Mouse (Mus musculus) adrenal gland, postnatal 10 days (tissue): ENCODE measurements around the gene Zfp580. TPM values are rescaled to one million over a fixed set of nuclear protein-coding genes. Genes with fewer than 3 reads are reported as not detected.
"Not testable (repeated sequence)": the region's sequence is repeated elsewhere in the genome, so short reads cannot be mapped to it uniquely, and the experiment has no call there.

Source experiments
- DNase-seq: peaks from one replicate; pipeline ENCODE4 v3.0.0; 2021; ENCODE audit warnings: mixed read lengths
- long read RNA-seq, 2 experiments: library from polyadenylated mRNA; stranded (forward); transcript quantifications; one replicate each; pipeline ENCODE4 v2.0.0; 2021
- total RNA-seq, 2 experiments: library from RNA; stranded (reverse); gene quantifications; 2 replicates each; pipeline ENCODE4 v1.2.3; 2021

Zfp580 gene
- 10 to 100 TPM; 11.4 to 13.1 TPM for total RNA-seq
- long read RNA-seq, experiment 1, transcript Zfp580-201 (2 exons, 1,096 nt): major isoform, 11 of 11 reads
- long read RNA-seq, experiment 1, partial matches to known transcripts: 0 of 11 reads
- long read RNA-seq, experiment 1, other reads (novel, unspliced or antisense): 0 of 11 reads
- long read RNA-seq, experiment 2, transcript Zfp580-201 (2 exons, 1,096 nt): major isoform, 7 of 10 reads
- long read RNA-seq, experiment 2, partial matches to known transcripts: 1 of 10 reads
- long read RNA-seq, experiment 2, other reads (novel, unspliced or antisense): 2 of 10 reads

DNA sequence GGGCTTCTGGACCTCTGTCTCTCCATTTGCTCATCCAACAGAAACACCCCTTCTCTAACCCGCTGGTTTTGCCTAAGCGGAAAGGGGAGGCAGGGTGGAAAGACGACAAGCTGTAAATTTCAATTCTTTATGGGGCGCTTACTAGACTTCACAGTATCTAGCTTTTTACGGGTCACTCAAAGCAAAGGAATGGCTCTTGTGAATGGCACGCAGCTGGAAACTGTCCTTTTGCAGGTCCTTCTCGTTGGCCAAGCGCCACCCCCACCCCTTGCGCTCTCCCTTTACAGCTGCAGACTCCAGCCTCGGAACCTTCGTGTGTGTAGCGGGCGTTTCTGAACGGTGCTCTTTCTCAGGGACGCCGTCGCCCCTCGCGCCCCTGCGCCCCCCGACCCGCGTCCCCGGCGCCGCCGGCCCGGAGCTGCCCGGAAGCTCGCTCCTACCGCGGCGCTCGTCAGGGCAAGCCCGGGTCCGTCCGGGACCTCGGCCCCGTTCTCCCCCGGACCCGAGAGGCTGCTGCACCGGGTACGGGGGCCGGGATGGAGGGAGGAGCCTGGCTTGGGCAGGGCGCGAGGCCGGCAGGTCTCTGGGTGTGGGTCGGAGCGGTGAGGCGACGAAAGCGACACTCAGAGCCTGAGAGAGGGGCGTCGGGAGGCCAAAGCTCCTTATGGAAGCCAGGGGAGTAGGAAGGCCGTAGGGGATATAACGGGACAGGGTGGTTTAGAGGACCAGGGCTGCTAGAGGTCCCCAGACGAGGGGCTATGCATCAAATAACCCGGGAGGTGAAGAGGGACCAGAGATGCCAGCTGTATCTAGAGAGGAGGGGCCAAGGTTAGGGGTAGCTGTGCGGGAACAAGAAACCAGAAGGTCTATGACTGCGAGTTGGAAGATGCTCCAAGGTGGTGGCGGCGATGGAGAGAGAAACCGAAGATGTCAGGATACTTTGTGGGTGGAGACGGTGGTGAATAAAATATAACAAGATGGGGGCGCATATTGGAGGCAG is at the start of gene Zfp580:
Zfp580 (plus strand) TSS at position 346 of the 1,000 bp plus-strand sequence.
- DNase-seq: peak; percentile 88

GRCm38 (mm10) chr7:5002876-5003275 is 48.5 kb upstream of the Zfp580 start:
- not testable (repeated sequence) for DNase-seq

- no peak for DNase-seq
Measured at GRCm38 (mm10) chr7:5008229-5008628, 43.1 kb upstream of the Zfp580 start.

DNA sequence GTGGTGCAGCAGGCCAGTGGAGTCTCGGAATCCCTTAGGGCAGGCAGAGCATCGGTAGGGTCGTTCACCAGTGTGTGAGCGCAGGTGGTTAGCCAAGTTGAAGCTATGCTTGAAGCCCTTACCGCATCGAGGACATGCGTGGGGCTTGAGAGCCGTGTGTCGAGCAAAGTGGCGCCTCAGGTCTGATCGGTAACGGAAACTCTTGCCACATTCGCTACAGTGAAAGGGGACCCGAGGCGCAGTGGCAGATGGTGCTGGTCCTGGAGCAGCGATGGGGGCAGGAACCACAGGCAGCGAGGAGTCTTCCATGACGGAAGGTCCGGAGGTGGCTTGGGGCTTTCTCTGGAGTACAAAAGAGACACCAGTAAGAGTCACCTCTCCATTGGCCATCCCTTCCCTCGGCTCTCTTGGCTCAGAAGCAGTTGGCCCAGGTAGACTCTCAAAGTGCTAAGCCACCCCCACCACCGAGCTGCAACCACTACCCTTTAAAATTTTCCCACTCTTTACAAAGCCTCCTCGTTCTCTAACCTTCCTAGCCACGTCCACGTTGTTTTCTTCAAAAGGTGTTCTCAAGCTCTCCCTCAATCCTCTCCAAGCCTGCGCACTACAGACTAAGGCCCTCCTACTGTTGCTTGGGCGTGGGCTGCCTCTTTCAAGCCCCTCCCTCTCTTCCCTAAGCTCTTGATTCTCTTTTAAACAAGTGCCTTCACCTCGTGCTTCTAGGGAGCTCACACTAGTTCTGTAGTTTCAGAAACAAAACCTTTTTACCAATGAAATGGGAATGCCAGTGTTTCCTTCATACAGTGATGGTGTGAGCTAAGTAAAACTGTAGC is 38.4 kb upstream of the Zfp580 start:
- DNase-seq: no peak

GRCm38 (mm10) chr7:5014251-5015117 is 36.9 kb upstream of the Zfp580 start, which contains the start of the genes Zfp524 and Fiz1:
Gene Zfp524, plus strand, starts transcription at chr7:5014415.
Gene Fiz1, minus strand, starts transcription at chr7:5014697.
- peak; percentile 98 for DNase-seq

DNA sequence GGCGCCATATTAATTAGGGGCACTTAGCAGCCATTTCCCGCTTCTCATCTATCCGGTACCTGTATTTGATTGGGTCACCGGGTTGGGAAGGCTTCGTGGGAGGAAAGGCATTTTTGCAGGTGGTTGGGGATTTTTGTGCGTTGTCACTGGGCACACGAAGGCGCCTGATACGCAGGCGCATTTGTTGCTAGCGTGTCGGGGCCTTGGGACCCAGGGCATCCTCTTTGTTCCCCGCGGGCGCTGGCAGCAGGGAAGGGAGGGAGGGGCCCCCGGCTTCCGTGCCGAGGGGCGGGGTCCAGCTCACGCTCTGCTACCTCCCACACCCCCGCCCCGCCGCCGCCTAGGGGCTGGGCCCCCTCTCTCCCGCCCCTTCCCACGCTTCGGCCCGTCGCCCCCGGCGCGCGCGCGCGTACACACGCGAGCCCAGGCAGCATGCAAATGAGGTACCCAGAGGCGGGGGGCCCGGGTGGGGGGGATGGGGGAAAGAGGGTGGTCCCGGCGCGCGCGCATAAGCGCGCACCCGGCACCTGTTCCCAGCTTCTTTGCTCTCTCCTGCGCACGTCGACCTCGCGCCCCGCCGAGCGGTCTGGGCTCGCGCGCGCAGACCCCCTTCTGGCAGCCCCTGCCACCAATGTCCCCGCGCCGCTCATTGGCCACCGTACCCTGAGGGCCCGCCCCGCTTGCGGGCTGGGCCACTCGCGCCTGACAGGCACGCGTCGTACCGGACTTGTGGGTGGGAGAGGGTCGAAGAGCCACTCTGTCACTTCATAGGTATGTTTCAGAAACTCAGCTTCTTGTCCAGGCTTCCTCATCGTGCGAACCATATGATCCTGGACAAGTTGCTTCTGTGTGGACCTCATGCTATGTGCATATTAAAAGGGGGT is 36.0 kb upstream of the Zfp580 start, which contains the start of gene Gm44973:
Gm44973 (plus strand) TSS at position 379 of the 884 bp plus-strand sequence.
- DNase-seq: peak; percentile 98

- DNase-seq: no peak
Measured at GRCm38 (mm10) chr7:5016057-5016456, 35.3 kb upstream of the Zfp580 start.

- DNase-seq: no peak
Measured at GRCm38 (mm10) chr7:5016920-5017319, 34.4 kb upstream of the Zfp580 start.

GRCm38 (mm10) chr7:5017352-5017751 is 34.0 kb upstream of the Zfp580 start:
- DNase-seq: no peak

DNA sequence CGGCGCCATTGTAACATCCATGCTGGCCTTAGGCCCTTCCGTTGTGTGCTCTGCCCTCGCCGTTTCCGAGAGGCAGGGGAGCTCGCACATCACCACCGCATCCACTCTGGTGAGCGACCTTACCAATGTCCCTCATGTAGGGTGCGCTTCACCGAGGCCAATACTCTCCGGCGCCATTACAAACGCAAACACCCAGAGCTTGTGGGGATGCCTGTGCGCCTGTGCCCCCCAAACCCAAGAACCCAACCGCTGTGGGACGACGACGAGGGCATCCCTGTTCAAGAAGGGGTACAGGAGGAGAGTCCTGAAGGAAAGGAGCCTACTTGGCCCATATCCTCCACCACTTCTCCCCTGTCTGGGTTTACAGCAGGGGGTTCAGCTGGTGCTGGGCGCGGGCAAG is 33.4 kb upstream of the Zfp580 start:
- no peak for DNase-seq

- peak; percentile 35 for DNase-seq
Measured at GRCm38 (mm10) chr7:5019576-5019975, 31.8 kb upstream of the Zfp580 start.

DNA sequence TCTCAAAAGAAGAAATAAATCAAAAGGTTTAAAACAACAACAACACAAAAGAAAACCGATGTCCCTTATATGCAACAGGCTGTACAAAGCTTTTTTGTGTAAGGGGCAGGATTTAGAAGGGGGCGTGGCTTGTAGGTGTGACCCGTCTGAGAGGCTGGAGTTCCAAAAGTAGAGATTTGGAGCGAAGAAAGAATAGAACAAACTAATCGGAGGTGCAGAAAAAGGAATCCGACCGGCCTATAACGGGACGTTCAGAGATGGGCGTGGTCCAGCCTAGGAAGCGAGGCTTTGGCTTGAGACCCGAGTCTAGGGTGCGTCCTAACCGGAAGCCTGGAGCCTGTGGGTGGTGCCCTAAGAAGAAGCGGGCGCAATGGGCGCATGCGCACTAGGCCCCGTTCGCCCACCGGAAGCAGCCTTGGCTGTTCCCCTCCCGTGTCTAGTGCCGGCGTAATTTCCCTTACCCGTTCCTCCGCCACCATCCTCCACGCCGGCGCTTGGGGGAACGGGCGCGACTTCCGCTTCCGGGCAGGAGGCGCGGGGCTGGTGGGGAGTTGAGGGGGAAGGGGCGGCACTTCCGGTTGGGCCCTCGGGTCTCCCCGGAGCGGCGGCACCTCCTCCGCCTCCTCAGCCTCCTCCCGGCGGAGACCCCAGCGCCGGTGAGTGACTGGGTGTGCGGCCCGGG is 31.2 kb upstream of the Zfp580 start, which contains the start of the genes Zfp865 and Ccdc106:
Zfp865 (plus strand) TSS at position 377 of the 682 bp plus-strand sequence.
Ccdc106 (plus strand) TSS at position 554 of the 682 bp plus-strand sequence.
- peak; percentile 99 for DNase-seq

GRCm38 (mm10) chr7:5020685-5021084 is 30.7 kb upstream of the Zfp580 start:
- no peak for DNase-seq

GRCm38 (mm10) chr7:5021197-5021596 is 30.1 kb upstream of the Zfp580 start:
- no peak for DNase-seq

DNA sequence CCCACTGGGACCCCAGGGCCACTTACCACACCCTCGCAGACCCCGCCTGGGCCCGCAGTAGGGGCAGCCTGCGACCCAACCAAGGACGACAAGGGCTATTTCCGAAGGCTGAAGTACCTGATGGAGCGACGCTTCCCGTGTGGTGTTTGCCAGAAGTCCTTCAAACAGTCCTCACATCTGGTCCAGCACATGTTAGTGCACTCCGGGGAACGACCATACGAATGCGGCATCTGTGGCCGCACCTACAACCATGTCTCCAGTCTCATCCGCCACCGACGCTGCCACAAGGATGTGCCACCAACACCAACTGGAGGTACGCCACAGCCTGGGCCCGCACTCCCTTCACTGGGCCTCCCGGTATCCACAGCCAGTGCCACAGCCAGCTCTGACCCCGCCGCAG is 21.8 kb upstream of the Zfp580 start:
- DNase-seq: no peak

GRCm38 (mm10) chr7:5029946-5030345 is 21.4 kb upstream of the Zfp580 start:
- no peak for DNase-seq

- no peak for DNase-seq
Measured at GRCm38 (mm10) chr7:5030554-5031275, 20.6 kb upstream of the Zfp580 start.

DNA sequence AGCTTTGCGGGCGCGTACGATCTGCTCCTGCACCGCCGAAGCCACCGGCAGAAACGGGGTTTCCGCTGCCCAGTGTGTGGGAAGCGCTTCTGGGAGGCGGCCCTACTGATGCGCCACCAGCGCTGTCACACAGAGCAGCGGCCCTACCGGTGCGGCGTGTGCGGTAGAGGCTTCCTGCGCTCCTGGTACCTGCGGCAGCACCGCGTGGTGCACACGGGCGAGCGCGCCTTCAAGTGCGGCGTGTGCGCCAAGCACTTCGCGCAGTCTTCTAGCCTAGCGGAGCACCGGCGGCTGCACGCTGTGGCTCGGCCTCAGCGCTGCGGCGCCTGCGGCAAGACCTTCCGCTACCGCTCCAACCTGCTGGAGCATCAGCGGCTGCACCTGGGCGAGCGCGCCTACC is 19.8 kb upstream of the Zfp580 start:
- DNase-seq: no peak
